Mouse (Mus musculus) MEL (cell line): ENCODE results near the gene Snrnp70. TPM values are rescaled to one million over a fixed set of nuclear protein-coding genes. Genes with fewer than 3 reads are reported as not detected.
A peak's percentile ranks its signal among the peaks of the same experiment; 100 is the strongest.

Experiments used
- DNase-seq: peaks from one replicate; pipeline ENCODE4 v3.0.0; 2011; ENCODE audit warnings: low read depth, low spot score
- H3K27ac ChIP-seq: 2 replicates; pipeline ENCODE4 v1.5.1; 2012; ENCODE audit warnings: low read depth, mild to moderate bottlenecking, control low read depth, low read length, moderate library complexity; ENCODE audit not compliant: control insufficient read depth
- H3K27me3 ChIP-seq, 2 experiments: fragments of 150-350 bp in 1 of 2; sonication (generic) in 1 of 2; 2 replicates each; pipeline ENCODE4 v1.6.1; 2012; ENCODE audit warnings: low read length in 2 of 2, mild to moderate bottlenecking in 2 of 2, improper control_type of control experiment in 1 of 2, moderate library complexity in 1 of 2; ENCODE audit not compliant: insufficient read depth in 2 of 2, control insufficient read depth in 1 of 2
- H3K36me3 ChIP-seq, 2 experiments: 2 replicates each; pipeline ENCODE4 v1.6.1; 2012 to 2014; ENCODE audit warnings: low read length in 2 of 2, improper control_type of control experiment in 1 of 2, inconsistent platforms in 1 of 2, mild to moderate bottlenecking in 1 of 2; ENCODE audit not compliant: insufficient read depth in 2 of 2, control insufficient read depth in 1 of 2
- H3K4me1 ChIP-seq, 2 experiments: fragments of 150-350 bp in 1 of 2; sonication (generic) in 1 of 2; 2 replicates each; pipeline ENCODE4 v1.6.1; 2012; ENCODE audit warnings: low read length in 2 of 2, improper control_type of control experiment in 1 of 2, mild to moderate bottlenecking in 1 of 2; ENCODE audit not compliant: insufficient read depth in 2 of 2, control insufficient read depth in 1 of 2
- H3K4me3 ChIP-seq, 2 experiments: fragments of 150-350 bp in 1 of 2; sonication (generic) in 1 of 2; 2 replicates each; pipeline ENCODE4 v1.5.1; 2012; ENCODE audit warnings: low read depth in 2 of 2, low read length in 2 of 2, mild to moderate bottlenecking in 2 of 2, moderate library complexity in 2 of 2, control low read depth in 1 of 2, improper control_type of control experiment in 1 of 2; ENCODE audit not compliant: control insufficient read depth in 1 of 2, insufficient read depth in 1 of 2
- H3K79me2 ChIP-seq: 2 replicates; pipeline ENCODE4 v1.6.1; 2012; ENCODE audit warnings: mild to moderate bottlenecking, low read length, moderate library complexity; ENCODE audit not compliant: control insufficient read depth, poor library complexity, insufficient read depth
- H3K9ac ChIP-seq: 2 replicates; pipeline ENCODE4 v1.6.1; 2012; ENCODE audit warnings: low read depth, mild to moderate bottlenecking, control low read depth, low read length, moderate library complexity; ENCODE audit not compliant: control insufficient read depth, poor library complexity, severe bottlenecking
- H3K9me3 ChIP-seq: fragments of 150-350 bp; sonication (generic); replicated peaks from 2 replicates; pipeline ENCODE4 v1.6.1; 2012; ENCODE audit warnings: mild to moderate bottlenecking, low read length, improper control_type of control experiment, moderate library complexity; ENCODE audit not compliant: insufficient read depth
- BHLHE40 ChIP-seq: IDR thresholded peaks from 2 replicates; pipeline ENCODE4 v1.6.1; 2012; ENCODE audit warnings: low read depth, mild to moderate bottlenecking, inconsistent platforms, low read length, improper control_type of control experiment, borderline replicate concordance
- CHD1 ChIP-seq: IDR thresholded peaks from 2 replicates; pipeline ENCODE4 v1.6.1; 2012; ENCODE audit warnings: low read depth, mild to moderate bottlenecking, inconsistent platforms, low read length, improper control_type of control experiment
- CTCF ChIP-seq, 3 experiments: IDR thresholded peaks in 2 of 3; conservative IDR thresholded peaks in 1 of 3; 2 replicates each; pipeline ENCODE4 v1.5.1; 2011 to 2012; ENCODE audit warnings: low read length in 3 of 3, low read depth in 2 of 3, mild to moderate bottlenecking in 2 of 3, improper control_type of control experiment in 1 of 3, inconsistent platforms in 1 of 3, mixed read lengths in 1 of 3, moderate library complexity in 1 of 3; ENCODE audit not compliant: control insufficient read depth in 1 of 3, insufficient read depth in 1 of 3, poor library complexity in 1 of 3, severe bottlenecking in 1 of 3
- EP300 ChIP-seq, 2 experiments: IDR thresholded peaks; 2 replicates each; pipeline ENCODE4 v1.6.1; 2011; ENCODE audit warnings: improper control_type of control experiment in 2 of 2, low read length in 2 of 2, low read depth in 1 of 2, mild to moderate bottlenecking in 1 of 2
- GABPA ChIP-seq: IDR thresholded peaks from 2 replicates; pipeline ENCODE4 v1.6.1; 2012; ENCODE audit warnings: low read depth, mild to moderate bottlenecking, inconsistent platforms, low read length, improper control_type of control experiment, moderate library complexity
- GATA1 ChIP-seq: IDR thresholded peaks from 2 replicates; pipeline ENCODE4 v1.6.1; 2011; ENCODE audit warnings: low read depth, low read length, improper control_type of control experiment
- MAX ChIP-seq: IDR thresholded peaks from 2 replicates; pipeline ENCODE4 v1.6.1; 2011; ENCODE audit warnings: low read length, improper control_type of control experiment
- MEF2A ChIP-seq: IDR thresholded peaks from 2 replicates; pipeline ENCODE4 v1.6.1; 2014; ENCODE audit warnings: low read depth, mild to moderate bottlenecking, inconsistent platforms, low read length, improper control_type of control experiment; ENCODE audit not compliant: poor library complexity, insufficient replicate concordance, severe bottlenecking; ENCODE audit errors: extremely low read depth
- MXI1 ChIP-seq: IDR thresholded peaks from 2 replicates; pipeline ENCODE4 v1.6.1; 2011; ENCODE audit warnings: mild to moderate bottlenecking, low read depth, low read length, improper control_type of control experiment
- MYB ChIP-seq: IDR thresholded peaks from 2 replicates; pipeline ENCODE4 v1.6.1; 2011; ENCODE audit warnings: mild to moderate bottlenecking, low read depth, low read length, improper control_type of control experiment
- MYC ChIP-seq: IDR thresholded peaks from 2 replicates; pipeline ENCODE4 v1.6.1; 2011; ENCODE audit warnings: low read depth, mild to moderate bottlenecking, low read length, improper control_type of control experiment, moderate library complexity
- NELFE ChIP-seq: IDR thresholded peaks from 2 replicates; pipeline ENCODE4 v1.6.1; 2011; ENCODE audit warnings: low read depth, low read length, improper control_type of control experiment
- NRF1 ChIP-seq: IDR thresholded peaks from 2 replicates; pipeline ENCODE4 v1.6.1; 2014; ENCODE audit warnings: low read depth, mild to moderate bottlenecking, inconsistent platforms, low read length, improper control_type of control experiment, moderate library complexity; ENCODE audit not compliant: poor library complexity, insufficient read depth, severe bottlenecking
- POLR2AphosphoS2 ChIP-seq: IDR thresholded peaks from 2 replicates; pipeline ENCODE4 v1.6.1; 2011; ENCODE audit warnings: low read length, improper control_type of control experiment
- POLR2AphosphoS5 ChIP-seq: IDR thresholded peaks from 2 replicates; pipeline ENCODE4 v1.6.1; 2012; ENCODE audit warnings: low read depth, borderline replicate concordance, mild to moderate bottlenecking, inconsistent platforms, low read length, moderate library complexity, mixed read lengths
- RCOR1 ChIP-seq: IDR thresholded peaks from 2 replicates; pipeline ENCODE4 v1.6.1; 2012; ENCODE audit warnings: low read depth, mild to moderate bottlenecking, inconsistent platforms, low read length, improper control_type of control experiment
- SIN3A ChIP-seq: IDR thresholded peaks from 2 replicates; pipeline ENCODE4 v1.6.1; 2012; ENCODE audit warnings: low read length, improper control_type of control experiment, inconsistent platforms
- SMC3 ChIP-seq: IDR thresholded peaks from 2 replicates; pipeline ENCODE4 v1.6.1; 2011; ENCODE audit warnings: low read depth, low read length, improper control_type of control experiment
- TAL1 ChIP-seq: IDR thresholded peaks from 2 replicates; pipeline ENCODE4 v1.6.1; 2012; ENCODE audit warnings: mild to moderate bottlenecking, inconsistent platforms, low read length, moderate library complexity, mixed read lengths
- TBP ChIP-seq: IDR thresholded peaks from 2 replicates; pipeline ENCODE4 v1.8.0; 2011; ENCODE audit warnings: low read depth, low read length, improper control_type of control experiment
- USF1 ChIP-seq: IDR thresholded peaks from 2 replicates; pipeline ENCODE4 v1.6.1; 2014; ENCODE audit warnings: low read depth, mild to moderate bottlenecking, inconsistent platforms, low read length, improper control_type of control experiment, moderate library complexity
- USF2 ChIP-seq, 2 experiments: IDR thresholded peaks; 2 replicates each; pipeline ENCODE4 v1.6.1; 2011 to 2012; ENCODE audit warnings: improper control_type of control experiment in 2 of 2, low read length in 2 of 2, borderline replicate concordance in 1 of 2, inconsistent platforms in 1 of 2, low read depth in 1 of 2, mild to moderate bottlenecking in 1 of 2; ENCODE audit not compliant: insufficient read depth in 1 of 2
- ZC3H11A ChIP-seq: IDR thresholded peaks from 2 replicates; pipeline ENCODE4 v1.6.1; 2012; ENCODE audit warnings: low read depth, mild to moderate bottlenecking, inconsistent platforms, low read length, improper control_type of control experiment
- ZMIZ1 ChIP-seq: IDR thresholded peaks from 2 replicates; pipeline ENCODE4 v1.6.1; 2012; ENCODE audit warnings: low read depth, mild to moderate bottlenecking, inconsistent platforms, low read length, improper control_type of control experiment, moderate library complexity
- ZNF384 ChIP-seq: IDR thresholded peaks from 2 replicates; pipeline ENCODE4 v1.6.1; 2012; ENCODE audit warnings: low read depth, mild to moderate bottlenecking, inconsistent platforms, low read length, improper control_type of control experiment
- polyA plus RNA-seq, 2 experiments: library from polyadenylated mRNA; stranded (reverse) in 1 of 2; unstranded in 1 of 2; fragments of >175 nt in 1 of 2; fragments of >200 nt in 1 of 2; gene quantifications; 2 replicates each; pipeline versions ENCODE4 v1.2.1 to v1.2.4; 2012; ENCODE audit warnings: low replicate concordance in 2 of 2, low read depth in 1 of 2; ENCODE audit not compliant: insufficient read length in 2 of 2, insufficient read depth in 1 of 2, missing spikeins in 1 of 2
- total RNA-seq: library from RNA; depleted of rRNA; stranded (reverse); fragments of 300-350 nt; gene quantifications from 2 replicates; pipeline ENCODE4 v1.2.3, GENCODE M21; 2012

Snrnp70 gene
- total and polyA plus RNA-seq, 3 experiments: 272 to 1,478 (median 588) TPM

DNA sequence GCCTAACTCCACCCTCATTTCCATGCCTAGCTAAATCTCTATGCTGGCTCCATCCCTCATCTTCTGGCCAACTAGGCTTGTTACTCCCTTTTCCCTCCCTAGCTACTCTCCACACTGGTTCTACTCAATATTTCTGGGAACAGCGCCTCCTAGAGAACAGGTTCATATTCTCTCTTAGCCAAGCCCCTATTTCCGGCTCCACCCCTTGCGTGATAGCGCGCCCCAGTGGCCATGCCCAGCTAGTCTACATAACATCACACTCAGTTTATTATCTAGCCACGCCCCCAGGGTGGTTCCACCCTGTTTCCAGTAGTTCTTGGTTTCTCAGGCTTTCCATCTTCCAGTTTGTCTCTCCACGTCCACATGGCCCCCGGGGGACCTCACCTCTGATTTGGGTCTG is 54.2 kb downstream of the Snrnp70 start (continued):
- TF ChIP-seq BHLHE40 (no peak), GABPA (no peak), MXI1 (peak; percentile 77; the same call in 1 of the 2 replicates), ZC3H11A (no peak), POLR2AphosphoS2 (0 out of 2 replicates have a peak, but pooled peaks have one; percentile 27), EP300 (IDR thresholded peaks at IDR 0.05; ENCODE audit: low read depth in 1 of 2, low read length in 2 of 2) (peak in 1 of 2 experiments; percentile 33; a peak in 1 of 4 replicates), USF2 (IDR thresholded peaks at IDR 0.05; ENCODE audit: borderline replicate concordance in 1 of 2, insufficient read depth in 1 of 2, low read depth in 1 of 2, low read length in 2 of 2) (no peak), POLR2AphosphoS5 (no peak), MYB (no peak), CTCF (IDR thresholded peaks at IDR 0.05 in 2 of 3, conservative IDR thresholded peaks at IDR 0.05 in 1 of 3; ENCODE audit: control insufficient read depth in 1 of 3, insufficient read depth in 1 of 3, low read depth in 2 of 3, low read length in 3 of 3, poor library complexity in 1 of 3, severe bottlenecking in 1 of 3) (peak in 2 of 3 experiments; percentile 83), MYC (no peak), SMC3 (peak; percentile 38)

DNA sequence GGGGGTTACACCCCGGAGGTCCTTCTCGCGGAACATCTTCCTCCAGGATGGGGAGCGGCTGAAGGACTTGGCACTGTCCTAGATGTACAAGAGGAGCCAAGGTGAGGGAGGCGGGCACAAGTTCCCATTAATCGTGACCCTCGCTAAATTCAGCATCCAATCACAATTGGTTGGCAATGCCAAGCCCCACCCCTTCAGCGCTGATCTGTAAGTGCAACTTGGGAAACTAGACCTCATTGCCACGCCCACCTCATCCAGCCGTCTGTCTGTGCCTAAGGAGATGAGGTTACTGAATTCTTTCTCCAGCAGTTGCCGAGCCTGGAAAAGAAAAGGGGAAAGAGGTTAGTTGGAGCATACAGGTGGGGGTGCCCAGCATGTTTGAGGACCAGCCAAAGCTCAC is 54.9 kb downstream of the Snrnp70 start:
- no peaks in the 10 kb centered on the region for H3K9me3 ChIP-seq
- DNase-seq: peak; percentile 96
- TF ChIP-seq RCOR1: 0 out of 2 replicates have a peak, but pooled peaks have one; percentile 12
- TF ChIP-seq TAL1: no peak
- peak; percentile 26; the same call in 1 of the 2 replicates for TF ChIP-seq MAX
- peak; percentile 28 for TF ChIP-seq NELFE
- TF ChIP-seq MEF2A: no peak
- no peak for TF ChIP-seq ZMIZ1
- peaks cover 6 to 24% of the 10 kb centered on the region in 2 experiments for H3K4me1 ChIP-seq
- H3K79me2 ChIP-seq: no peaks in the 10 kb centered on the region; the same call in 1 of the 2 replicates
- peaks cover 0 to 5% of the 10 kb centered on the region in 2 experiments; a peak in 1 of 4 replicates for H3K36me3 ChIP-seq
- peak overlapping the region; percentile 53 to 64 for H3K4me3 ChIP-seq
- H3K9ac ChIP-seq: peak overlapping the region; percentile 67
- H3K27ac ChIP-seq: no peak overlapping the region
- H3K27me3 ChIP-seq: no peaks in the 10 kb centered on the region

DNA sequence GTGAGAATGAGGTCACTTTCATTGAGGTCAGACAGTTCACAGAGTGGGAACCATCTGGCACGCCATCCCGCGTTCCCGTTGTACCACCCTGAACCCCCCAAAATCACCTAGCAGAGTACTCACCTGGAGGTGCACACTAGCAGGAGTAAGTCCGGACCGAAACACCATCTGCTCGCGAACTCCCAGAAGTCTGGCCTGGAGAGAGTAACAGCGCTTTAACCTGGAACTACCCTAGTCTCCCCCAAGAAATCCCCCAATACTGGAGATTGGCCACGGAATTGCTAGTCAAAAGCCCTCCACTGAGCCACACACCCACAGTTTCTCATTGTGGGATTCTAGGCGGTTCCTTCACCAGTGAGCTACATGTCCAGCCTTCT is 55.5 kb downstream of the Snrnp70 start:
- peaks cover 6 to 24% of the 10 kb centered on the region in 2 experiments for H3K4me1 ChIP-seq
- H3K36me3 ChIP-seq: peaks cover 0 to 5% of the 10 kb centered on the region in 2 experiments; a peak in 1 of 4 replicates
- H3K4me3 ChIP-seq: peak overlapping the region; percentile 53 to 64
- H3K27ac ChIP-seq: no peak overlapping the region
- H3K9ac ChIP-seq: peak overlapping the region; percentile 67
- no peaks in the 10 kb centered on the region; the same call in 1 of the 2 replicates for H3K79me2 ChIP-seq
- DNase-seq: no peak
- TF ChIP-seq MEF2A (no peak), MYC (no peak), NELFE (no peak), USF1 (no peak), GATA1 (no peak), ZNF384 (no peak), MXI1 (no peak), ZC3H11A (no peak), CHD1 (no peak), NRF1 (no peak), SIN3A (no peak), TBP (no peak), GABPA (no peak)
- no peaks in the 10 kb centered on the region for H3K9me3 ChIP-seq
- H3K27me3 ChIP-seq: no peaks in the 10 kb centered on the region
